Mouse (Mus musculus) cerebellum, adult 8-10 months (tissue): ENCODE results near the gene Copz2.

Experiments
- DNase-seq: peaks from one replicate; pipeline ENCODE4 v3.0.0; 2022

Copz2 gene

DNA sequence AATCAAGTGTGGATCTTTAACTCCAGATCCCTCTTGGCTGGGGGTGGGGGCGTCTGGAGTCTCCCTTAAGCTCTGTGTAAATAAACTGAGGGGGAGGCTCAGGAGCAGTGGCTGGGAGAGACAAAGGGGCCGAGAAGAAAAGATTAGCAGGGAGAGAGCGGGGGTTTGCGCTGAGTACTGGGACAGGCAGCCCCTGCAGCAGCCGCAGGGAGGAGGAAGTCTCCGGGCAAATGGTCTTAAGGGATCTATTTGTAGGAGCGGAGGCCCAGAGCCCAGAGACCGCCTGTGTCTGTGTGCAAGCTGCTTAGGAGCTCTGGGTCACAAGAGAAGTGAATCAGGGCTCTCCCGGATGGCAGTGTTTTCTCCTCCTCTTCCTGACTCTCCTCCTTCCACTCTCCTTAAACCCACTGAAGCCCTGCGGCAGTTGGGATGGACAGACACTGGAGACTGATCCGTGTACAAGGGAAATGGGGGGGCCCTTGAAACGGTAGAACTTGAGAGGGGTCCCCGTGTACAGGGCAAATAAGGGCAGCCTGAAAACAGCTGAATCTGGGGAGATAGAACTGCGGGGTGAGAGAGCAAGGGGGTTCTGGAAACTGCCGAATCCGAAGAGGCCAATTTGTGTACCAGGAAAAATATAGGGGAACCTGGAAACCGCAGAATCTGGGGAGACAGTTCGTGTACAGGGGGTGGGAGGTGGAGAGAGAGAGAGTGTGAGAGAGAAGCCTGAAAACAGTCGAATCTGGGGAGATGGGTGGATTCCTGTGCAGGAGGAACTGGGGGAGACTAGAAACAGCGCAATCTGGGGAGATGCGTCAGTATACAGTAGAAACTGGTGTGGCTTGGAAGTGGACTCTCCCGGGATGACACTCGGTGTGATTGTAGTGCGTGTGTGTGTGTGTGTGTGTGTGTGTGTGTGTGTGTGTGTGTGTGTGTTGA lies 23.0 kb downstream of the Copz2 start:
- no peak for DNase-seq

DNA sequence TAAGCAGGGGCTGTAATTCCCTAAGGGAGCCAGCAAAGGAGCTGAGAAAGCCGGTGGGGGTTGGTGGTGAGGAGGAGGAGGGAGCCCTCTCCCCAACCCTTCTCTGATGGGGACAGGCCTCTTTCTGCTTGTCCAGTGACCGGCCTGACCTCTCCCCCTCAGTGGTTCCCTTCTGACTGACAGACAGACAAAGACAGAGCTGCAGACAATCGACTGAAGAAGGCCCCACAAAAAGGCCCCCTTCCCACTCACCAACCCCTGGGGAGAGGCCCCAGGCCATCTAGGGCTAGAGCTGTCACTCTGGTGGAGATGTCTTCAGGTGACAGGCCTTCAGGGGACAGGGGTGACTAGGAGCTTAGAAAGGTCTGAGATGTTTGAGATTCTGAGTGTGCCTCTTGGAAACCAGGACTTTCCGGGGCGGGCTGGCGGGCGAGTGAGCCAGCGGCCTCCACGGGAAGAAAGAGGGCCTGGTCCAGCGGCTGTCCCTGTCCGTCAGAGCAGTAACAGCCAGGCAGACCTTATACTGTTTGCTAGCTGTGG lies 24.0 kb downstream of the Copz2 start:
- no peak for DNase-seq

DNA sequence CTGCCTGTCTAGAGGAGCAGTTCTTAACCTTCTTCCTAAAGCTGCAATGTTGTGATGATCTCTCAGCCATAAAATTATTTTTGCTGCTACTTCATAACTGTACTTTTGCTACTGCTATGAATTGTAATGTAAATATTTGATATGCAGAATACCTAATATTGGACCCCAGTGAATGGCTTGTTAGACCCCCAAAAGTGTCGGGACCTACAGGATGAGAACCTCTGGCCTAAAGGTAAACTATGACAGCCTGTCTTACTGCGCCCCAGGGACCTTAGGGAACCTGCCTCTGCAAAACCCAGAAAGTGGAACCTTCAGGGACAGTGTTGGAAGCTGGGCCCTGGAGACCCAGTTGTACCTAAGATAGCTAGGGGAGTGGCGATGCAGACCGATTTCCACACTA lies 25.6 kb downstream of the Copz2 start:
- no peak for DNase-seq

DNA sequence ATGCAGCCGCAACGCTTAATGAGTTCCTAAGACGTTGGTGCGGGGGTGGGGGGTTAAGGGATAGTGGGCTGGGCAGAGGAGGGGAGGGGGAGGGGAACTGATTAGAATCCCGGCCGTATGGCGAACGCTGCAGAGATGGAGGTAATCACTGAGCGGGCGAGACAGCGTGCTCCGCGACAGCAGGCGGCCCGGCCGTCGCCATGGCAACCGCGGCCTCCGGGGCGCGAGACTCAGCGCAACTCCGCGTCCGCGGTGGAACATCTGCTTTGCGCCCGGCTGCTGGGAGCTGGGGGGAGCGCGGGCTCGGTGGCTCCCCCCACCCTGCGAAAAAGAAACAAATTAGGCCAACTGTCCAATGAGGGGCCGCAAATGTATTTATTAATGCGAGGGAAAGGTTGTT lies 26.1 kb downstream of the Copz2 start:
- DNase-seq = peak; percentile 45

DNA sequence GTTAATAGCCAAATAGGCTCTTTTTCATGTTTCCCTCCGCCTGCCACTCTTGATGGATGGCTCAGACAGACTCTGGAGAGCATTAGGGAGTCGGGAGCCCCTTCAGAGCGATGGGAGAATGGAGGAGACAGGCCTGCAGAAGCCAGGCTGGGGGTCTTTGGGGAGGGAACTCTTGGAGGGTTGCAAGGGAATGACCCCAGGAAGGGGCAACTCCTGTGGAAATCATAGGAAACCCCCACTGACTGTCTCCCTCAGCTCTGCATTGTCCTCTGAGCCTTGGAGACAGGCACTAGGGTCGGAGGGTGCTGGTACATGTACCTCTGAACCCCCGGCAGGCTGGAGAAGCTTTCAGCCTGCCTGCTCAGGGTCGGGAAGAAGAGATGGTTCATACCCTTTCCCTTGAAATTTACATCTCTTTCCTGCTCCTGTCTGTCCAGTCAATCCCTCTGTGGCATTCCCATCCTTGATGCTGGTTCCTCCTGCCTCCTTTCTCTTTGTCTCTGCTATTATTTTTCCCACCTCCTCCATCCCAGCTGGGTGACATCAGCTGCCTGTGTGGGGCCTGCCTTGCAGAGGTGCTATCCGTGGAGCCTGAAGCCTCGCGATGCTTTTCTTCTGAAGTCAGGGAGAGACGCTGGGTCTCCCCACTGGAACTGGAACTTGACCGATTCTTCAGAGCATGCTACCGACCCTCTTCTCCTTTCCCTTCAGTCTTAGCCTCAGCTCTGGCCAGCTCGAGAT lies 26.8 kb downstream of the Copz2 start:
- DNase-seq = no peak

DNA sequence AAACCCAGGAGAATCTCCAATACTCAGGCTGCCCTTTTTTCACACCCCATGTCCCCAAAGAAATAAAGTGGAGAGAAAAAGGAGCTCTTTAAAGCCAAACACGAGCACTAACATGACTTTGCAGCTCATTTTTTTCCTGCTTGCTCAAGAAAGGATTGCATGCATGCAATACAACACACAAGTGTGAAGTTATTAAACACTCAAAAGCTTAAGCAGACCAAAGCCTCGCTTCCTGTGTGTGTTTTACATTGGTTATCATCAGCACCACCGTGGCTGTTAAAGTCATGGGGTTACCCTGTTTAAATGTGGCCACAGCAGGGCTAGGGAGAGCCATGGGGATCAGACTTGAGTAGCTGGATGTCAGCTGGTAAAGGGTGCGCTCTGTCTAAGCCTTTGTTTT lies 27.4 kb downstream of the Copz2 start:
- DNase-seq = no peak

DNA sequence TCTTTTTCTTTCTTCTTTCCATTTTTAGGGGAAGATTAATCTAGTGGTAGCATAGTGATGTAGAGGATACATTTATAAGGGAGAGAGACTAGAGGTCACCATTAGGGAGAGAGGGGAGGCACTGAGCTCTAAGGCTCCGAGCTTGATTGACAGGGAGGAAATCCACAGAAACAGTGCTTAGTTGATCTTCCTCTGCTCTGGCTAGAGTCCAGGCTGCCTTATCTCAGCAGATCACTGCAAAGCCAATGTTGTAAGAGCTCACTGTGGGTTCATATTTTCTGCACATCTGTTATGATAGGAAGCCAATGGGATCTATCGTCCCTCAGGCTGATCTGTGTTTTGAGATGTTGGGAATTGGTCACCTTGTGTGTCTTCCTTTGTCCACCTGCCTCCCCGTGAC lies 29.0 kb downstream of the Copz2 start:
- no peak for DNase-seq

DNA sequence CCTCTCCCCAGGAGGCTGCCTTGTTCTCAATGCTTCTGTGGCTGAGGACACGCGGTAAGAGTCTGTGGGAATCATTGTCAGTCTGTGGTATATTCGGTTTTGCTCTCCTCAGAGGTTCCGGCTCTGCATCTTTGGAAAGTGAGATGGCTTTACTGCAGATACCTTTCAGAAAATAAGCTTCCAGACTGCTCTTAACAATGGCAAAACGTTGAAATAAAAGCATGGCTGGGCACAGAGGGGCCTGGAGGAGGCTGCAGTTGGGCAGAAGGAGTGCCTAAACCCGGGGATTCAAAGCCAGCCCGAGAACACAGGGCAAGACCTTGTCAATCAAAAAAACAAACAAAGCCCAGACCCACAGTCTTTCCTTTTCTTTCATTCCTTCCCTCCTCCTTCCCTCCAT lies 29.7 kb downstream of the Copz2 start:
- DNase-seq = no peak

DNA sequence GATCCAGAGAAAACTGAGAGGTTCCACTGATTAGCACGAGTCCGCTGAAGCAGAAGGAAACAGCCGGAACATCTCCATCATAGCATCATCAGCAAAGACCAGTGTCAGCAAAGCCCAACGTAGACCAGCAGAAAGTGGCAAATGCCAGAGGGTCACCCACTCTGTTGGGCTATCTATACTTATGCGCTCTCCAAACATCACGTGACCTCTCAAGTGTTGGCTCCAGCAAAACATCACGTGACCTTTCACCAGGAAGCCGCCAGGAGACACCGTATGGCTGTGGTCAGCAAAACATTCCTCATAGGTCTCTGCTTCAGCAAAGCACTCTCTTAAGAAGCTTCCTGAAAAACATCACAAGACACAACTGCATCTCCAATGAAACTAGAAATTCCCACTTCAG lies 30.6 kb downstream of the Copz2 start:
- DNase-seq = no peak

DNA sequence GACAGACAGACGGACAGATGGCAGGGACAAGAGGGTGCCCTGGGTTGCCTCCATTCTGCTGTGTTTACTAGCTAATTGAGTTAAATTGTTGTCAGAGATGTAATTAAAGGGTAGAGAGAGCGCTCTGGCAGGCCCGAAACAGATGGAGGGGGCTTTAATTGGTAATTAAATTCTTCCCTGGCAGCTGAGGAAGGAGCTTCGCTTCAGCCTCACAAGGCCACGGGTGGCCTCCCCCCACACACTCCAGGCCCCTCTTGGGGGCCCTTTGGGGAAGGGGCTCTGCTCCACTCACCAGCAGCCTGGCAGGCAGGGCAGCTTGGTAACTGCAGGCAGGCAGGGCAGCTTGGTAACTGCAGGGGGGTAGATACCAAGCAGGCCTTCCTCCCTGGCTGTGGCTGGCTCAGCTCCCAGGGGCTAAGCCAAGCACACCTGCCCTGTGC lies 36.3 kb downstream of the Copz2 start:
- DNase-seq = no peak

DNA sequence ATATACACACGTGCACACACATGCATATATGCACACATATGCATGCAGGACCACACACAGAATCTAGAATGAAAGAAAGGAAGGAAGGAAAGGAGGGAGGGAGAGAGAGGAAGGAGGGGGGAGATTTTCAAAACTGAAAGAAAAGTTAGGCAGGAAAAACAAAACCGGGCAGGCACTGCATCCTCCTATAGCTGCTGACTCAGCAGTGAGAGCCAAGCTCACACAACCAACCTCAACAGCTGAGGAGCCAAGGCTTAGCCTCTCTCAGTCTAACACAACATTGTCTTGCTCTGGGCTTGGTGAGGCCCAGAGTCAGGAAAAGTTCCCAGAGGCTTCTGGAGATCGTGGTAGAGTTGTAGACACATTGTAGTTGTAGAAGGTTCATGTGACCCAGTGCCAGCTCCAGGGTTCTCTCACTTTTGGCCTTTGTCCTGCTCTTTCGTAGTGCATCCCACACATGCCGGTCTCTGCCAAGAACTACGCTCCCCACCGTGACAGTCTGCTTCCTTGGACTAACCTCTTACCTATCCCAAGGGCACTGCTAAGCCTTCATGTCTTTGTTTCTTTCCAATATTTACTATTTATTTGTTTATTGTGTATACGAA lies 37.4 kb downstream of the Copz2 start:
- no peak for DNase-seq

DNA sequence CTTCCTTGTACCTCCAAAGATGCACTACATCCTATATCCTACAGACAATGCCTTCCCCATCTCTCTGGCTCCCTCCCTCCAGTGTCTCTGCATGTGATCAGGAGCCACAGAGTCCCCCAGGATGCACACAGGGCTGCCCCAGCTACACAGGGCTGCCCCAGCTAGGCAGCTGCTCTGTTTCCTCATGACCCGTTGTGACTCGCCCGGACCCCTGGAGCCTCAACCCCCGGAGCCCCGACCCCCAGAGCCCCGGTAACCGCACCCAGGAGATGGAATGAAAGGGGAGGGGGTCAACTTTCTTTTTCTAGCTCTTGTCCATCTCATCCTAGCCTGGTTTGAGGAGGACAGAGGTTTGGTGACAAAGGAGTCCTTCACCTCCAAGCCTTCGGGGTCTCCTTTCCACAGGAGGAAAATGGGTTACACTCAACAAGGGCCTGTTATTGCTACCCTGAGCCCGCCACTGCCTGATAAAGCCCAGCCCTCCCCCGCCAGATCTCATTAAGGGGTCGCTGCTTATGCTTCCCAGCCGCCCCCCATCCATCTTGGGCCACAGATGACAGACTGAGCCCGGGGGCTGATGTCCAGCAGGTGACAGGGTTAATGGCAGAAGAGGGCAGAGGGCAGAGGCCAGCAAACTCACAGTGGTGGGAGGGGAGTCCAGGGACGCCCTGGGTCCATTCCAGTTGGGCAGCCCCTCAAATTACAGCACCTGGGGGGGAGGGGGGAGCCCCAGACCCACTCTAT lies 42.3 kb downstream of the Copz2 start:
- DNase-seq = no peak

DNA sequence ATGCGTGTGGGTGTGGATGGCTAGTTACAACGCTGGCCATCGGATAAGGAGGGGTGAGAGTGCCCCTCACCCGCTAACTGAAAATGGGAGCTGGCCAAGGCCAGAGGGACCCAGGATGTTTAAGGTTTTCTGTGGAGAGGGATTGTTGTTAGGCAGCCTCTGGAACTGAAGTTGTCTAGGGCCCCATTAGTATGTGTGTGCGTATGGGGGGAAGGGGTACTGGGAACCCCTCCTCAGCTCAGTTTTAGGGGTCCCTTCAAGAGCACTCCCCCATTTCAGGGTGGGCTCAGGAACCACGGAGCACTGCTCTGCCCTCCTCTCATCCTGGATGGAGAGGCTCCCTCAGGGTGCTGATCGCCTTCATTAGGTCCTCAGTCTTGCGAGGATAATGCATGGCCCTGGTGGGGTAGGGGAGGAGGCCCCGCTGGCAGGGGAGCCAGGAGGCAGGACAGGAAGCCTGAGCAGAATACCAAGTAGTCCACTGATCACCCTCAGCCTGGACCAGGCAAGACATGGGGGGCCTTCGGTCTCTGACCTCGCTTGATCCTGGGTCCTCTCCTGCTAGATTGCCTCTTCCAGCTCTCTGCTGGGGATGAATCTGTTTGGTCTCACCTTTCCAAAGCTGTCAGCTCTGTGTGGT lies 43.7 kb downstream of the Copz2 start:
- no peak for DNase-seq

DNA sequence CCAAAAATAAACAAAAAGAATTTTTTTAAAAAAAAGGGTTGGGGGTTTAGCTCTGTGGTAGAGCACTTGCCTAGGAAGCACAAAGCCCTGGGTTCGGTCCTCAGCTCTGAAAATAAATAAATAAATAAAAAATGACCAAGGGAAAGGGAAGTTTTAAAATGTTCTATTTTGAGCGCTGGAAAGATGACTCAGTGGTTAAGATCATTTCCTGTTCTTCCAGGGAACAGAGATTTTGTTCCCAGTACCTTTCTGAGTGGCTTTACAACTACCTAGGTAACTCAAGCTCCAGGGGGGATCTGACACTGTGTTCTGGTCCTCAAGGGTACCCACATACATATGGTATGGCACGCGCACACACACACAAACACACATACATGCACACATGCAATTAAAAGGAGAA lies 46.2 kb downstream of the Copz2 start:
- no peak for DNase-seq

DNA sequence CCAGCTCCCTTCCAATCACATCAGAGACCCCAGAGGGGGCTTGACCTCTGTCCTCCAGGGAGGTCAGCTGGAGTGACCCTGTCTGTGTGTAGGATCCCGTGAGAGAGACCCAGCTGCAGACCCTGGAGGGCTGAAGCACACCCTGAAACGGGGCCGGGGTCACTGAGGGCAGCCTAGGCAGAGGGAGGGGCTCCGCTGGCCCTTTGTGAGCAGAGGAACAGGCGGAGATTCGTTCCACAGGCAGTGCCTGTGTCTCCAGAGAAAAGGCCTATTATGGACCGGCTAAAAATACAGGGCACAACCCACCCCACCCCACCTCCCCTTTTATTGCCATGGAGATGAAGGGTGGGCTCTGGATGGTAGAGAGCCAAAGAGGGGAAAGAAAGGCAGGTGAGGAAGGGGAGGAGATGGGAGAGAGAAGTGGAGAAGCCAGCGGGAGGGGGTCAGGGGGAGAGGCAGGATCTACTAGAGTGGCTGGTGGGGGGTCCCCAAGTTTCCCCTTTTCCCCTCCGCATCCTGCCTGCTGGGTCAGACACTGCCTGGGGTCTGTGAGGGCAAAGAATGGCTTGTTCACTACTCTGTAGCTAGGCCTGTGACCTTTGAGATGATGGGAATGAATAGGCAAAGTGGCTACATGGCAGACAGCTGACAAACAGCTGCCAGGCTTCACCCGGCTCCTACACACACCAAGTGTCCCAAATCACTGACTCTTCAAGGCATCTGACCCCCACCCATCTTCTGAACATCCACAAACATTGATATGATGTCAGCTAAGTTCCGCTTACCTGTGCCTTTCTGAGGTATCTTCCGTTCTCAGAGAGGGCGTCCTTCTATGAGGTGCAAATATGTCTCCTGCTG lies 50.0 kb downstream of the Copz2 start:
- DNase-seq = no peak

DNA sequence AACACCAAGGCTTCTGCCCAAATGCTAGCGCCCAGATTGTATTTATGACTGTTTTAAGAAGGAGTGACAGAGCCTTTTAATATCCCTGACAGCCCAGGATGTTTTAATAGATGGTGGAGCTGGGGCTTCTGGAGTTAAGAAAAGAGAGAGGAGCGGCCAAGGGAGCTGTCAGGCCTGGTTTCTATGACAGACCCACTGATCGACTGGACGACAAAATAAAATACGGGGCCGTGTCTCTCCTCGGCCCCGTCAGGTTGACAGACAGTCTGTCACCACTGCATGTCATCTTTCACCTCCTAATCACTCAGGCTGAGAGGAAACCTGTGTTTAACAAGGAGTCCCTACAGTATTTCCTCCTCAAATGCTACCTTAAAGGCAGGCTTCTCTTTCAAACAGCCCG lies 51.7 kb downstream of the Copz2 start:
- DNase-seq = no peak

DNA sequence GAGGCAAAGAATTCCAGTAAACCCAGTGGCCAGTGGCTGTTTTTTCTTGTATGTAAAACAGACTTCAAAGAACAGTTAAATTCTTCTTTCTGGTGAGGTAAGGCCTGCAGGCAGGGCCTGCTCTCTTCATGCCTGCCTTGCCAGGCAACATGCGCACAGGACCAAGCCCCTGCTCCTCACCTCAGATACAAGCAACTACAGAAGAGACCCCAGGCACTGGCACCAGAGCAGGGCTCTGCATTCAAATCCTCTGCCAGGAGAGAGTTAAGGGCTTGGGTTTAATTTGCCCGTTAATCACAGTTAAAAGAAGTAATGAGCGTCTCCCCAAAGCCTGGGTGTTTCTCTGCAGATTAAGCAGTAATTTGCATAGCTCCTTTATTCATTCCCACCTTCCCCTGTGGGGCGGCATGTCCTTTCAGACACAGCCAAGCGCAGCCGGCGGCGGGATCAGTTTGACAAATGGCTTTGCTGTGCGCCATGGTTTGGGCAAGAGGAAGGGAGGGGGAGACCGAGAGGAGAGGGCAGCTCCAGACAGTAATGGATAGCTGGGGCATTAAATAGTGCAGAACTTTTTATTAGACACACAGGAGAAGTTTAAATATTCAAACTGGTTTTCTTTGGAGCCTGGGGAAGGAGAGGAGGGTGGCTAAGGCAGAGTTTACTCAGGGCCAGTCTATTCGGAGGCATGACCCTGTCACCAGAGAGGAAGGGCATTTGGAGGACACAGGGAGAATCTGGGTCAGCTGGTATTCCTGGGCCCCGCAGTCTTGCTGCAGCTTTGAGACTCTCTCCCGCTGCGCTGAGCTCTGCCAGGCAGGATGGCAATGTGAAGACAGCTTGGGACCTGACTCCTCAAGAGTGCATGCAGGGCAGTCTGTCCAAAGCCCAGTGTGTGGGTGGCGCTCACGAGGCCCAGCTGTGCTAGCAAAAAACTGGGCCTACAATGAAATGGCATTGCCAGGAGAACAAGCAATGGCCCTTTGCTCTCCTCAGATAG lies 53.3 kb downstream of the Copz2 start:
- DNase-seq = no peak

DNA sequence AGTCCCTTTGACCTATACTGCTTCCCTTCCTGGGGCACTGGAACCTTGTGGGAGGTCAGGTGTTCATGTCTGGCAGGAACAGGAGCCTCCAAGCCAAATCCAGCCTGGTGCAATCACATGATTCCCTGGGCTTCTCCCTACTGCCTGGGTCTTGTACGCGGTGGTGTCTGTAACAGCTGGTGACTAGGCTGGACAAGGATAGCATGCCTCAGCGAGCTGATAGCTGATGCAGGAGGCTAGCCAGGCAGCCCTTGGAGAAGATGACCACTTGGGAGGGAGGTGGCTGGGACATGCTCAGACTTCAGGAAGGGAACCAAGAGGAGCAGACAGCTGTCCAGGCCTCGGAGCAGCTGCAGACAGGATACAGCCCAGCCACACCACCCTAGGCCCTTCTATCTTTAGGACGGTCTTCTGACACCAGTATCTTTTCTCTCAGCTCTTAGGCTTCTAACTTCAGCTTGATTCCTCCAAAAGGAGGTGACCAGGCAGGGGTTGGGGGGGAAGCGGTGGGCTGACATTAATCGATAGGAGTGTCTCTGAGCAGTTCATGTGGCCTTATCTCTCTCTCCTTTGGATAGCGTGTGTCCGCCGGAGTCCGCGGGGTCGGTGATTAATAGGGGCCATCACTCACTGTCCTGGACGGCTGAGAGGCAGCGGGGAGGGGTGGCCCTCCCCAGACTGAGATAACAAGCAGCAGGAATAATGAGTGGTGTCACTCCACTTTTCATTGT lies 56.9 kb downstream of the Copz2 start:
- no peak for DNase-seq

DNA sequence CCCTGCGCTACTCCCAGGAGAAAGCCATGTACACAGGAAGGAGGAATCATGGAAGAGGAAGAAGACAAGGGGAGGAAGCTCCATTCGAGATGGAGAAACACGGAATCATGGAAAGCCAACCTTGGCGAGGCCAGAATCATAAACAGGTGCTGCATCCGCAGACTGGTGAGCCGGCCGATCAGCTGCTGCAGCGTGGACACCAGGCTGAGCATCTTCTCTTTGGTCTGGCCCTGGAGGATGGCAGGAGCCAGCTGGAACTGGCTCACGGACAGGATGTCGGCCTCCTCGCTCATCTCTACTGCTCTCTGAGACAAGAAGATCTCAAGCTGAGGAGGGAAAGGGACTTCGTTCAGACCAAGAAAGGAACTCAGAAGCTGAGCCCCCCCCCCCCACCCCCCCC lies 58.9 kb downstream of the Copz2 start:
- no peak for DNase-seq
